16 mouse cellular contexts compared by ENCODE assay signal in the genomic region with DNA sequence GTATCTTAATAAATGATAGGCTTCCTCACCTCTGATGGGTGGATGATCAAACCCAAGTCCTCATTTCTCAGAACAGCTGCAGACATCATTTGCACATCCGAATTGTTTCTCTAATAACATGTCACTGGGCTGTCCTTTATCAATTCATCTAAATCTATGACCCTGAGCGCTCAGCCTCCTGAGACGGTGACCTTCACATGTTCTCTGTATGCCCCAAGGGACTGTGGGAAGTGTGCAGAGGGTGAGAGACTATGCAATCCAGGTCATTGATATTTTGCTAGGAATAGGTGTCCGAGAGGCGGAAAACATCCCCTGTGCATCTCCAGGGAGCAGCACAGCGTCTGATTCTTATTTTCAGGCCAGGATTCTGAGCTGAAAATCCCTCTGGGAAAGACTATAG.
"Had no signal": no experiment of that assay in that cellular context is flagged by ENCODE, and none has a peak within 500 bp of the region (broad histone marks: within the 10 kb centered on the region; RNA-seq: fewer than 3 reads in every experiment).

No protein-coding gene starts in this region.

- H3K4me1 ChIP-seq: neural tube, embryonic 13.5 days; neural tube, embryonic 15.5 days; stomach, embryonic 15.5 days had no signal

- H3K9ac ChIP-seq: neural tube, embryonic 13.5 days; neural tube, embryonic 15.5 days; stomach, embryonic 15.5 days had no signal

- H3K4me3 ChIP-seq: neural tube, embryonic 13.5 days; neural tube, embryonic 15.5 days; stomach, embryonic 15.5 days had no signal

- H3K4me2 ChIP-seq: neural tube, embryonic 13.5 days; neural tube, embryonic 15.5 days; stomach, embryonic 15.5 days had no signal

- H3K36me3 ChIP-seq: neural tube, embryonic 15.5 days; stomach, embryonic 15.5 days had no signal

- DNase-seq: retina, postnatal 1 day; right cerebral cortex, adult 18-20 months; right cerebral cortex, postnatal 14 days; right cerebral cortex, postnatal 25 days; right cerebral cortex, postnatal 4 days; spleen, adult 18-20 months; thymus, adult 18-20 months; thymus, adult 2 months; thymus, postnatal 14 days; thymus, postnatal 25 days; thymus, postnatal 36 days; thymus, postnatal 4 days had no signal

- H3K9me3 ChIP-seq: neural tube, embryonic 13.5 days; neural tube, embryonic 15.5 days; stomach, embryonic 15.5 days had no signal

- H3K27ac ChIP-seq: neural tube, embryonic 13.5 days; neural tube, embryonic 15.5 days; stomach, embryonic 15.5 days; stomach, postnatal 0 days had no signal

- H3K27me3 ChIP-seq: neural tube, embryonic 13.5 days; neural tube, embryonic 15.5 days; stomach, embryonic 15.5 days had no signal
